Mouse (Mus musculus): ENCODE data around the gene Gm4450.
"Not testable (repeated sequence)": the region's sequence is repeated elsewhere in the genome, so short reads cannot be mapped to it uniquely, and the experiment has no call there.

GRCm38 (mm10) chr3:98443149-98443779, 13.7 kb downstream of the Gm4450 start:
- TF ChIP-seq CTCF (IDR thresholded peaks at IDR 0.05; ENCODE audit: low read depth) = peak; percentile 51
- not testable (repeated sequence) for TF ChIP-seq EP300 (IDR thresholded peaks at IDR 0.05; ENCODE audit: low read depth)

All from heart, postnatal 0 days (tissue).